Comparison of ENCODE assay signal across 9 mouse cellular contexts in the genomic region with DNA sequence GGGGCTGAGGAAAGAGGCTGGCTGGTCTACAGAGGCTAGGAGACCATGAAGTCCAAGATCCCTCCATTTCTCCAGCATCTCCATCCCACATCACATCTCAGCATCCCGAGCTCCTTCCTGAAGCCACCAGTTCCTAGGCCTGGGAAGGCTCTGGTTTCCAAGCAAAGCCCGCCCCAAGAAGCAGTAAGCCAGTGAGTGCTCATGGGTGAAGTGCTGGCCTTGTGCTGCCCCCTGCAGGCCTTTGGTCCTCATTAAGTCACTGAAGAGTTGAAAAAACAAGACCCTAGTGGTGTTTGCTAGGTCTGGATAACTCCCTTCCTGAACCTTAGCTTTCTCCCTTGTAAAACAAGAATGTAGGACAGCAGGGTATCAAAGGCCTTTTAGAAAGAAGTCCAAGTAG. TPM values are rescaled to one million over a fixed set of nuclear protein-coding genes. Genes with fewer than 3 reads are reported as not detected.
DNase-seq lines count a peak whose midpoint lies in the region; ATAC-seq and TF ChIP-seq lines count a peak whose summit lies in the region.
"Had no signal": no experiment of that assay in that cellular context is flagged by ENCODE, and none has a peak within 500 bp of the region (broad histone marks: within the 10 kb centered on the region; RNA-seq: fewer than 3 reads in every experiment).

No protein-coding gene starts in this region.

- no peak overlapping the region for H3K4me2 ChIP-seq in embryonic facial prominence, embryonic 11.5 days (ENCODE audit: low read depth, low read length)
- H3K4me2 ChIP-seq in midbrain, postnatal 0 days (ENCODE audit: low read depth, low read length, poor library complexity, severe bottlenecking), result no peak overlapping the region
- H3K4me2 ChIP-seq: limb, embryonic 12.5 days had no signal

- intact Hi-C loops in left cerebral cortex, postnatal 10 days (cut with DNase I), result no loop called here

- H3K4me1 ChIP-seq in heart, embryonic 10.5 days, result peaks cover 17% of the 10 kb centered on the region; the same call in 1 of the 2 replicates
- H3K4me1 ChIP-seq in embryonic facial prominence, embryonic 11.5 days (ENCODE audit: control insufficient read depth, insufficient read depth, low read length), result no peaks in the 10 kb centered on the region
- H3K4me1 ChIP-seq in midbrain, postnatal 0 days (ENCODE audit: insufficient read depth, low read length), result 0 out of 2 replicates have a peak, but pooled peaks cover 6% of the 10 kb centered on the region

- H3K27me3 ChIP-seq in heart, embryonic 10.5 days (ENCODE audit: insufficient read depth, poor library complexity, severe bottlenecking), result peaks cover 43% of the 10 kb centered on the region
- no peaks in the 10 kb centered on the region for H3K27me3 ChIP-seq in embryonic facial prominence, embryonic 11.5 days (ENCODE audit: control insufficient read depth, insufficient read depth, low read length)
- no peaks in the 10 kb centered on the region for H3K27me3 ChIP-seq in midbrain, postnatal 0 days (ENCODE audit: insufficient read depth, low read length)

- 35% methylated on average over 2 of the region's 2 CpGs for WGBS in heart, embryonic 10.5 days
- WGBS in embryonic facial prominence, embryonic 11.5 days, result 26% methylated on average over 2 of the region's 2 CpGs
- 52% methylated on average over 2 of the region's 2 CpGs for WGBS in midbrain, postnatal 0 days

- no peak overlapping the region for H3K27ac ChIP-seq in heart, embryonic 10.5 days
- H3K27ac ChIP-seq in embryonic facial prominence, embryonic 11.5 days (replicated peaks; ENCODE audit: low read depth, low read length), result no peak overlapping the region
- no peak overlapping the region for H3K27ac ChIP-seq in midbrain, postnatal 0 days (ENCODE audit: low read depth, low read length)
- H3K27ac ChIP-seq: limb, embryonic 12.5 days had no signal

- H3K9ac ChIP-seq in embryonic facial prominence, embryonic 11.5 days (replicated peaks; ENCODE audit: low read length), result no peak overlapping the region
- no peak overlapping the region for H3K9ac ChIP-seq in midbrain, postnatal 0 days (replicated peaks; ENCODE audit: low read length, poor library complexity, severe bottlenecking)
- H3K9ac ChIP-seq: limb, embryonic 12.5 days had no signal

- ATAC-seq in embryonic facial prominence, embryonic 11.5 days (replicated peaks; ENCODE audit: insufficient number of reproducible peaks, low FRiP score, low TSS enrichment, low read depth), result no peak
- ATAC-seq in midbrain, postnatal 0 days (ENCODE audit: low FRiP score), result no peak

- no peaks in the 10 kb centered on the region for H3K36me3 ChIP-seq in heart, embryonic 10.5 days
- H3K36me3 ChIP-seq in embryonic facial prominence, embryonic 11.5 days (replicated peaks; ENCODE audit: control insufficient read depth, insufficient read depth, low read depth, low read length), result no peaks in the 10 kb centered on the region
- H3K36me3 ChIP-seq in midbrain, postnatal 0 days (ENCODE audit: insufficient read depth, low read length), result no peaks in the 10 kb centered on the region
- H3K36me3 ChIP-seq: limb, embryonic 12.5 days had no signal

- no peak overlapping the region for H3K4me3 ChIP-seq in heart, embryonic 10.5 days
- H3K4me3 ChIP-seq in embryonic facial prominence, embryonic 11.5 days (ENCODE audit: low read depth, low read length), result no peak overlapping the region
- no peak overlapping the region for H3K4me3 ChIP-seq in midbrain, postnatal 0 days (ENCODE audit: low read depth, low read length)
- H3K4me3 ChIP-seq: limb, embryonic 12.5 days had no signal

- no peaks in the 10 kb centered on the region for H3K9me3 ChIP-seq in heart, embryonic 10.5 days
- no peaks in the 10 kb centered on the region for H3K9me3 ChIP-seq in embryonic facial prominence, embryonic 11.5 days (replicated peaks; ENCODE audit: control insufficient read depth, low read length)
- no peaks in the 10 kb centered on the region for H3K9me3 ChIP-seq in midbrain, postnatal 0 days (ENCODE audit: low read length)
- H3K9me3 ChIP-seq: limb, embryonic 12.5 days had no signal

- DNase-seq in heart, embryonic 10.5 days (ENCODE audit: low spot score), result peak; percentile 82
- no peak for DNase-seq in heart, adult 11 months
- DNase-seq in adrenal gland, postnatal 10 days, result peak; percentile 76
- DNase-seq in embryonic facial prominence, embryonic 11.5 days (ENCODE audit: low spot score), result peak; percentile 86
- DNase-seq in heart, postnatal 4 days, result peak; percentile 81
- DNase-seq in left cerebral cortex, postnatal 10 days (ENCODE audit: extremely low spot score in 1 of 2, low spot score in 2 of 2), result peak; percentile 73 to 82
- DNase-seq in midbrain, postnatal 0 days (ENCODE audit: low spot score), result peak; percentile 89
- peak; percentile 25 for DNase-seq in testis, postnatal 14 days (ENCODE audit: low spot score)

- peak; percentile 79 for TF ChIP-seq CTCF in midbrain, postnatal 0 days (IDR thresholded peaks at IDR 0.05)

RNA-seq across cellular contexts. Expression of gene Rplp1, which starts 35.5 kb away (rescaled TPM):
- 900 and 968 TPM in 2 replicates for polyA plus RNA-seq in heart, embryonic 10.5 days (2016; fragmentation: Nextera tagmentation; extraction: Ambion mirVana)
- total RNA-seq in adrenal gland, postnatal 10 days (2021), result 1,000 to 10,000 TPM; 2,187 to 2,232 TPM
- 1,072 and 1,174 TPM in 2 replicates for polyA plus RNA-seq in embryonic facial prominence, embryonic 11.5 days (2014; fragmentation: Nextera tagmentation; extraction: Ambion mirVana)
- total RNA-seq in heart, postnatal 4 days (2021), result 1,000 to 10,000 TPM; 1,924 to 1,989 TPM
- 1,000 to 10,000 TPM; 1,724 to 1,730 TPM for total RNA-seq in left cerebral cortex, postnatal 10 days (2021)
- 3,080 and 3,220 TPM in 2 replicates for total RNA-seq in midbrain, postnatal 0 days (2014; rRNA removed)
- 983 and 1,053 TPM in 2 replicates for polyA plus RNA-seq in midbrain, postnatal 0 days (2015; fragmentation: Nextera tagmentation; extraction: Ambion mirVana)
